Mouse (Mus musculus) intestine, postnatal 0 days (tissue): Measurements from ENCODE around the gene Mtmr4. TPM values are rescaled to one million over a fixed set of nuclear protein-coding genes. Genes with fewer than 3 reads are reported as not detected.
A peak's percentile ranks its signal among the peaks of the same experiment; 100 is the strongest.

Experiments used
- ATAC-seq: fragments of 200-750 bp; cut with Nextera tagmentation; 2 replicates; pipeline ENCODE4 v1.8.0; 2017; ENCODE audit warnings: mild to moderate bottlenecking, moderate TSS enrichment, moderate library complexity
- H3K27ac ChIP-seq: fragments of 300-500 bp; sonication (generic); 2 replicates; pipeline ENCODE4 v1.5.1; 2014; ENCODE audit warnings: mild to moderate bottlenecking, low read depth, low read length, moderate library complexity
- H3K27me3 ChIP-seq: fragments of 300-500 bp; sonication (generic); replicated peaks from 2 replicates; pipeline ENCODE4 v1.6.1; 2014; ENCODE audit warnings: low read length, mixed read lengths; ENCODE audit not compliant: control insufficient read depth, insufficient read depth
- H3K36me3 ChIP-seq: fragments of 300-500 bp; sonication (generic); 2 replicates; pipeline ENCODE4 v1.6.1; 2014; ENCODE audit warnings: mild to moderate bottlenecking, moderate library complexity; ENCODE audit not compliant: control insufficient read depth, insufficient read depth
- H3K4me1 ChIP-seq: fragments of 300-500 bp; sonication (generic); replicated peaks from 2 replicates; pipeline ENCODE4 v1.6.1; 2014; ENCODE audit warnings: antibody characterized with exemption, low read length, mixed read lengths; ENCODE audit not compliant: control insufficient read depth, insufficient read depth
- H3K4me2 ChIP-seq: fragments of 300-500 bp; sonication (generic); replicated peaks from 2 replicates; pipeline ENCODE4 v1.6.1; 2014; ENCODE audit warnings: low read depth, mild to moderate bottlenecking, moderate library complexity
- H3K4me3 ChIP-seq: fragments of 300-500 bp; sonication (generic); 2 replicates; pipeline ENCODE4 v1.5.1; 2014; ENCODE audit warnings: low read depth, low read length
- H3K9ac ChIP-seq: fragments of 300-500 bp; sonication (generic); 2 replicates; pipeline ENCODE4 v1.6.1; 2014; ENCODE audit warnings: mild to moderate bottlenecking, low read depth, low read length
- H3K9me3 ChIP-seq: fragments of 300-500 bp; sonication (generic); 2 replicates; pipeline ENCODE4 v1.6.1; 2016; ENCODE audit warnings: mixed run types; ENCODE audit not compliant: control insufficient read depth
- CTCF ChIP-seq: sonication (generic); IDR thresholded peaks from 2 replicates; pipeline ENCODE4 v1.5.1; 2016; ENCODE audit warnings: low read depth, mild to moderate bottlenecking, control low read depth, antibody characterized with exemption, moderate library complexity
- WGBS: fragments of 180-500 bp; shearing (Covaris S2); extraction: QIAGEN DNeasy Blood & Tissue Kit; methylation state at CpG from one replicate; pipeline ENCODE4 v1.1.7; 2014; 5-methylcytosine and 5-hydroxymethylcytosine counted together
- polyA plus RNA-seq: library from polyadenylated mRNA; unstranded; fragments of >200 nt; fragmentation: Nextera tagmentation; extraction: Ambion mirVana; gene quantifications from 2 replicates; pipeline ENCODE4 v1.2.1, GENCODE M21; 2015

Gene Mtmr4
- polyA plus RNA-seq, 1 experiment from 2014 or later = 11.1 TPM

DNA sequence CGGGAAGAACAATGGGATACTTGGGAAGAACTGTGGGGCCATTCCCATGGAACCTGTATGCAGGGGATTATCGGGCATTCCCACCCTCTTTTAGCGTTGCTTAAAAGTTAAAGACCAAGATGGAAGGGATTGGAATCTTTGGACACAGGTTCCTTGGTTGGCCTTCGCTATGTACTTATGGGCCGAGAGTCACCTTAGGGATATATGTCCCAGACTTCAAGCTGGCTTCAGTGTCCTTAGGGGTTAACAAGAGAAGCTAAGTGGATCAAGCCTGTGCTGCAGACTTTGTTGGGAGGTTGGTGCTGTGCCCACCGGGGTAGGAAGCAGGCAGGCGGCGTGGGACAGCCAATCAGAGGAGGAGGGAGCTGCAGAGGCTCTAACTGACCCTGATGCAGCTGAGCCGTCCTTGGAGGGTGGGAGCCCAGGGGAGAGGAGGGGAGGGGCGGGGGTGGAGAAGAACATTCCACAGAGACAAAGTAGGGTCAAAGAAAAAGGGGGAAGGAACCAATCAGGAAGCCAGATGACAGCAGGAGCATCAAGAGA lies 11.3 kb upstream of the Mtmr4 start:
- no peaks in the 10 kb centered on the region for H3K36me3 ChIP-seq
- H3K4me2 ChIP-seq = no peak overlapping the region; the same call in 1 of the 2 replicates
- TF ChIP-seq CTCF = no peak
- no peak overlapping the region for H3K4me3 ChIP-seq
- H3K9ac ChIP-seq = no peak overlapping the region
- 58% methylated on average over 9 of the region's 10 CpGs for WGBS
- no peaks in the 10 kb centered on the region for H3K27me3 ChIP-seq
- no peaks in the 10 kb centered on the region; the same call in 1 of the 2 replicates for H3K4me1 ChIP-seq
- no peaks in the 10 kb centered on the region for H3K9me3 ChIP-seq
- ATAC-seq = no peak
- no peak overlapping the region for H3K27ac ChIP-seq

DNA sequence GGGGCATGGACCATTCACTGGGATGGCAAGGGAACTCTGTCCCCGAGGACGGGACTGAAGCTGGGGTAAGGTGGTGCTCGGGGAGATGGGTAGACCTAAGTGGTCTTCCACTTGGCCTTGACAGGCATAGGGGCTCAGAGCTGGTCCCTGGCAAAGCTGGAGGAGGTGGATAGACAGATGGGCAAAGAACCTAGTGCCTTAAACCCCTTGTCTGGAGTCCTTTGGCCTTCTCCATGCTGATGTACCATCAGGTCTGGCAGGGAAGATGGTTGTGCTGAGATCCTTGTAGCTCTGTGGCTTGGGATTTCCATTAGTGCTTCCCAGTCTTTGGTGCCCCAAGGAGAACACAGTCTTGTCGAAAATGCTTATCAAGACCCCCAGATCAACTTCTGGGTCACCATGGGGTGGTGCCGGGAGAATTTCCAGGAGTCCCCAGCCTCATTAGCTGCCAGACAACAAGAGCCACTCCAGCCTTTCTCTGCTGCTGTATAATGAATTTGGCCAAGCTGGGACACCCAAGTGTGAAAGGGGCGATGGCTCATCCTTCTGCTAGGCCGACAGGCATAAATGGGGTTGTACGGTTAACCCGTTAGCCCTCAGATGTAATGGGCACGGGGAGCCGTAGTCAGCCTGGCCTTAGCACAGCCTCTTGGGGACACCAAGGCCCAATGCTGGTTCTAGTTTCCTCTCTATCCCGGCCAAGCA lies 10.6 kb upstream of the Mtmr4 start:
- Histone ChIP-seq H3K4me1 (no peaks in the 10 kb centered on the region; the same call in 1 of the 2 replicates), H3K9me3 (no peaks in the 10 kb centered on the region), H3K27me3 (no peaks in the 10 kb centered on the region), H3K4me3 (no peak overlapping the region), H3K27ac (no peak overlapping the region), H3K4me2 (no peak overlapping the region; the same call in 1 of the 2 replicates), H3K36me3 (no peaks in the 10 kb centered on the region), H3K9ac (no peak overlapping the region)
- WGBS = 87% methylated on average over 12 of the region's 12 CpGs
- no peak for ATAC-seq
- no peak for TF ChIP-seq CTCF

DNA sequence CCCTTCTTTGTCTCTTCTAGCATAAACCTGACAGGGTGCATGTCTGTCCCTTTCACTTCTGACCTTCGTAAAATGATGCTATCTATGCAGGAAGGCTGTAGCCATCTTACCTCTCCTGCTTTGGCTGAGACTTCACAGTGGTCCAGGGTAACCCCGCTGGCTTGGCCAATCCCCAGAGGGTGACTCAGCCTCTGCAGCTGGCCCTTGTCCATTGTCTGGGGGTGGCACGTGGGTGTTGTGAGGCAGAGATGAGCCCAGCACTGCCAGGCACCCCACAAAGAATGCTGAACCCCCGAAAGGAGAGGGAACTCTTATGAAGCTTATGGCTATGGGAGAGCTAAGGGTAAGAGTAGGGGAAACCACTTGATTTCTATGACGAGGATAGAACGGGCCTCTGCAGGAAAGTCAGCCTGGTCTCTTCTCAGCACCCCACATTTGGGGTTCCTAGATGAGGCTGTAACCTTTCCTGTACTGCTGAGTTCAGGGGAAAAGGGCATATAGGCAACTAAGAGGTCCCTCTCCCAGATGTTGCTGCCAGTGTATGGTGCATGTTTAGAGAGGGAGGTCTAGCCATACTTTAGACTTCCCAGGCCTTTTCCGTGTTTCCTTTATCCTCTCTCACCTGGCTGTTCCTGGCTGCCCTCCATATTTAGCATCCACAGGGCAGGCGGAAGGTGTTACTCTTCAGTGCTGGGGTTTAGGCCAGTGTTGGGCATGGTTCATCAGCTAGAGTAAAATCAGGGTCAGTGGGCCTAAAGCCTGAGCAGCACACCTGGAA lies 9.8 kb upstream of the Mtmr4 start:
- Histone ChIP-seq H3K9me3 (no peaks in the 10 kb centered on the region), H3K27ac (no peak overlapping the region), H3K36me3 (no peaks in the 10 kb centered on the region), H3K4me2 (no peak overlapping the region), H3K4me1 (no peaks in the 10 kb centered on the region; the same call in 1 of the 2 replicates), H3K4me3 (no peak overlapping the region), H3K9ac (no peak overlapping the region), H3K27me3 (no peaks in the 10 kb centered on the region)
- TF ChIP-seq CTCF = no peak
- no peak for ATAC-seq
- WGBS = 83% methylated on average over 8 of the region's 8 CpGs

DNA sequence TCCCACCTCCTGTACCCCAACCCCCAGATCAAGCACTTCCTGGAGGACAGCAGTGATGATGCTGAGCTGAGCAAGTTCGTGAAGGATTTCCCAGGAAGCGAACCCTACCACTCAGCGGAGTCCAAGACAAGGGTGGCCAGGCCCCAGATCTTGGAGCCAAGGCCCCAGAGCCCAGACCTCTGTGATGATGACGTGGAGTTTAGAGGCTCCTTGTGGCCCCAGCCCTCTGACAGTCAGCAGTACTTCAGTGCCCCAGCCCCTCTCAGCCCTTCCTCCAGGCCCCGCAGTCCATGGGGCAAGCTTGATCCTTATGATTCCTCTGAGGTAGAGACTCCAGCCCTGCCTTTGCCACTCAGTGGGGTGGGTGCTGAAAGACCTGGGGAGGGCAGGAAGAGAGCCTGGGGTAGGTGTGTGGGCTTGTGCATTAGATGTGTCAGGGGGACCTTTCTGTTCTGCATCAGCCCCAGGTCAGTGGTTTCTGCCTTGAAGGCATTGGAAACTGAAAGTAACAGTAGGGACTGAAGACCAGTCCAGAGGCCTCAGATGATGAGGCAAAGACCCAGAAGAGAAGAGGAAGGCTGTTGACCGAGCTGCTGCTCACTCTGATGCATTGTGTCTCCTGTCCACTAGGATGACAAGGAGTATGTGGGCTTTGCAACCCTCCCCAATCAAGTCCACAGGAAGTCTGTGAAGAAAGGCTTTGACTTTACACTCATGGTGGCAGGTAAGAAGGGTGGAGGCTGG lies 8.5 kb upstream of the Mtmr4 start:
- 76% methylated on average over 6 of the region's 6 CpGs for WGBS
- H3K9ac ChIP-seq = no peak overlapping the region
- H3K4me2 ChIP-seq = no peak overlapping the region
- no peaks in the 10 kb centered on the region for H3K9me3 ChIP-seq
- 0 out of 2 replicates have a peak, but pooled peaks have one; percentile 10 for TF ChIP-seq CTCF
- H3K36me3 ChIP-seq = no peaks in the 10 kb centered on the region
- H3K27ac ChIP-seq = no peak overlapping the region
- H3K4me1 ChIP-seq = no peaks in the 10 kb centered on the region
- no peak overlapping the region for H3K4me3 ChIP-seq
- ATAC-seq = no peak
- no peaks in the 10 kb centered on the region for H3K27me3 ChIP-seq

DNA sequence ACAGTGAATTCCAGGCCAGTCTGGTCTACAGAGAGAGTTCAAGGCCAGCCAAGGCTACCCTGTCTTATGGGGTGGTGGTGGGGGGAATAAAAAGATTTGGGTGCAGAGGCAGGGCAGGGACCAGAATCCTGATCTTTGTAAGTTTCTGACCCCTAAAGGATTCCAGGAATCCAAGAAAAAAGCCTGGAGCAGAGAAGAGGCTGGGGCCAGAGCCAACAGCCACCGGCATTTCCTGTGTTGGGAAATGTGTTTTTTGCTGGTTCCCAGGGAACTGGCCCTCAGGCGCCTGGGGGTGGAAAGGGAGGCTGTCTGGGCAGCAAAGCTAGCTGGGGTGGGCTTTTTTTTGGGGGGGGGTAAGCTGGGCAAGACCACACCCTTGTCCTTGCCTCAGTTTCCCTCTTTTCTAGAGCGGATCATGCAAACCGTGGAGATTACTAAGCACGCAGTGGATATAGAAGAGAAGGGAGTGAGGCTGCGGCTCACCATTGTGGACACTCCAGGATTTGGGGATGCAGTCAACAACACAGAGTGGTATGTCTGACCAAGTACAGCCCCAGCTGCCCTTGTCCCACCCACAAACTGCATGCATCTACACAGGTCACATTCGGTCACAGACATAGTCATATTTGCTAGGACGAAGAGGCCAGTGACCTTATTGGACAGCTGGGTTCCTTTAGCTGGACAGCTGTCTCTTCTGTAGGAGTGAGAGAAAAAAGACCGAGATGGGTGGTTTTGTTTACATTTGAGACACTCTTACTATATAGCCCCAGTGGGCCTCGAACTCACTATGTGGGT lies 7.1 kb upstream of the Mtmr4 start:
- H3K4me2 ChIP-seq = no peak overlapping the region
- TF ChIP-seq CTCF = no peak
- H3K4me3 ChIP-seq = no peak overlapping the region
- H3K9me3 ChIP-seq = no peaks in the 10 kb centered on the region
- no peaks in the 10 kb centered on the region for H3K36me3 ChIP-seq
- peak overlapping the region; percentile 57 for H3K27ac ChIP-seq
- WGBS = 63% methylated on average over 10 of the region's 10 CpGs
- no peaks in the 10 kb centered on the region for H3K4me1 ChIP-seq
- H3K27me3 ChIP-seq = no peaks in the 10 kb centered on the region
- no peak overlapping the region for H3K9ac ChIP-seq
- ATAC-seq = no peak
